Mouse (Mus musculus): Measurements from ENCODE around the gene Fam167b. TPM values are rescaled to one million over a fixed set of nuclear protein-coding genes. Genes with fewer than 3 reads are reported as not detected.
A peak's percentile ranks its signal among the peaks of the same experiment; 100 is the strongest.
"Not testable (repeated sequence)": the region's sequence is repeated elsewhere in the genome, so short reads cannot be mapped to it uniquely, and the experiment has no call there.

The Fam167b gene
- polyA plus RNA-seq, 1 experiment from 2014 or later: 15.0 TPM

GRCm38 (mm10) chr4:129540012-129540411 is 38.3 kb downstream of the Fam167b start:
- TF ChIP-seq CTCF (IDR thresholded peaks at IDR 0.05; ENCODE audit: low read depth) (peak; percentile 71), EP300 (IDR thresholded peaks at IDR 0.05; ENCODE audit: low read depth) (no peak)
- H3K27ac ChIP-seq (ENCODE audit: low read depth): no peak overlapping the region
- WGBS (ENCODE audit: insufficient replicate concordance): 82% methylated on average over 6 of the region's 6 CpGs
- ATAC-seq (no peak), DNase-seq (peak; percentile 67)
- no peak overlapping the region for H3K4me2 ChIP-seq (ENCODE audit: low read depth, low read length)
- peaks cover 17% of the 10 kb centered on the region for H3K4me1 ChIP-seq (ENCODE audit: insufficient read depth)
- H3K9ac ChIP-seq (replicated peaks): no peak overlapping the region; the same call in 1 of the 2 replicates
- peaks cover 11% of the 10 kb centered on the region; the same call in 1 of the 2 replicates for H3K36me3 ChIP-seq (replicated peaks; ENCODE audit: insufficient read depth, low read length)
- no peak overlapping the region for H3K4me3 ChIP-seq (ENCODE audit: low read depth, low read length)
- H3K27me3 ChIP-seq (ENCODE audit: insufficient read depth, low read length): no peaks in the 10 kb centered on the region
- no peaks in the 10 kb centered on the region for H3K9me3 ChIP-seq (ENCODE audit: low read length)

DNA sequence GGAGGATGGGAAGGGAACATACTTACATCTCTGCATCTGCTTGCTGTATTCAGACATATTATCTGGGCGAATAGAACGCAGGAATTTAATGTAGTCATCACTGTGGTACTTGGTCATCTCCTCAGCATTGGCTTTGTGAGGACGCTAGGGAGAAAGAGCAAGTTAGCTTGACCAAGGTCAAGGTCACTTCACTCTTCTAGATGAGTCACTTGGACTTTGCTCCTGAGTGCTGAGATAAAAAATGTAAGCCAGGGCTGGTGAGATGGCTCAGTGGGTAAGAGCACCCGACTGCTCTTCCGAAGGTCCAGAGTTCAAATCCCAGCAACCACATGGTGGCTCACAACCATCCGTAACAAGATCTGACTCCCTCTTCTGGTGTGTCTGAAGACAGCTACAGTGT is 49.4 kb downstream of the Fam167b start:
- not testable (repeated sequence) for H3K9me3 ChIP-seq (ENCODE audit: low read length); ATAC-seq; H3K9ac ChIP-seq (replicated peaks); H3K4me2 ChIP-seq (ENCODE audit: low read depth, low read length); H3K27ac ChIP-seq (ENCODE audit: low read depth); H3K4me1 ChIP-seq (ENCODE audit: insufficient read depth); H3K4me3 ChIP-seq (ENCODE audit: low read depth, low read length); DNase-seq; H3K27me3 ChIP-seq (ENCODE audit: insufficient read depth, low read length)
- 85% methylated on average over 5 of the region's 6 CpGs for WGBS (ENCODE audit: insufficient replicate concordance)
- peaks cover 66% of the 10 kb centered on the region for H3K36me3 ChIP-seq (replicated peaks; ENCODE audit: insufficient read depth, low read length)

Small RNA genes within 50 kb of the gene (microRNA-seq; reads per million reads assigned to microRNA genes)
- gene Mir8119: not detected

Other genes starting within 250 kb of the Fam167b start
- 163 and 167 TPM in 2 replicates for gene Rbbp4, start 243.2 kb downstream of the Fam167b start, polyA plus RNA-seq (2015; fragmentation: Nextera tagmentation; extraction: Ambion mirVana)
- gene Zbtb8os, start 242.9 kb downstream of the Fam167b start, polyA plus RNA-seq (2015; fragmentation: Nextera tagmentation; extraction: Ambion mirVana): 32.2 and 34.2 TPM in 2 replicates
- 1.9 and 2.3 TPM in 2 replicates for gene Zbtb8a, start 200.4 kb downstream of the Fam167b start, polyA plus RNA-seq (2015; fragmentation: Nextera tagmentation; extraction: Ambion mirVana)
- gene Zbtb8b, start 137.7 kb downstream of the Fam167b start, polyA plus RNA-seq (2015; fragmentation: Nextera tagmentation; extraction: Ambion mirVana): 0.40 and 0.55 TPM in 2 replicates
- 37.4 and 40.7 TPM in 2 replicates for gene Bsdc1, start 117.0 kb downstream of the Fam167b start, polyA plus RNA-seq (2015; fragmentation: Nextera tagmentation; extraction: Ambion mirVana)
- gene Tssk3, start 87.5 kb downstream of the Fam167b start, polyA plus RNA-seq (2015; fragmentation: Nextera tagmentation; extraction: Ambion mirVana): 0.11 and 0.14 TPM in 2 replicates
- gene Fam229a, start 87.4 kb downstream of the Fam167b start, polyA plus RNA-seq (2015; fragmentation: Nextera tagmentation; extraction: Ambion mirVana): 0.41 and 0.88 TPM in 2 replicates
- 42.7 and 46.9 TPM in 2 replicates for gene Marcksl1, start 65.0 kb downstream of the Fam167b start, polyA plus RNA-seq (2015; fragmentation: Nextera tagmentation; extraction: Ambion mirVana)
- 54.9 and 59.0 TPM in 2 replicates for gene Hdac1, start 35.8 kb downstream of the Fam167b start, polyA plus RNA-seq (2015; fragmentation: Nextera tagmentation; extraction: Ambion mirVana)
- 3.3 and 3.4 TPM in 2 replicates for gene Lck, start 4.9 kb downstream of the Fam167b start, polyA plus RNA-seq (2015; fragmentation: Nextera tagmentation; extraction: Ambion mirVana)
- gene Eif3i, start 22.1 kb upstream of the Fam167b start, polyA plus RNA-seq (2015; fragmentation: Nextera tagmentation; extraction: Ambion mirVana): 119 and 125 TPM in 2 replicates
- gene Tmem234, start 22.1 kb upstream of the Fam167b start, polyA plus RNA-seq (2015; fragmentation: Nextera tagmentation; extraction: Ambion mirVana): 81.7 and 93.9 TPM in 2 replicates
- 0.54 and 0.71 TPM in 2 replicates for gene Dcdc2b, start 35.7 kb upstream of the Fam167b start, polyA plus RNA-seq (2015; fragmentation: Nextera tagmentation; extraction: Ambion mirVana)
- 5.2 and 8.2 TPM in 2 replicates for gene Iqcc, start 40.5 kb upstream of the Fam167b start, polyA plus RNA-seq (2015; fragmentation: Nextera tagmentation; extraction: Ambion mirVana)
- gene Ccdc28b, start 45.4 kb upstream of the Fam167b start, polyA plus RNA-seq (2015; fragmentation: Nextera tagmentation; extraction: Ambion mirVana): 13.1 and 15.7 TPM in 2 replicates
- gene Txlna, start 62.5 kb upstream of the Fam167b start, polyA plus RNA-seq (2015; fragmentation: Nextera tagmentation; extraction: Ambion mirVana): 12.5 and 14.0 TPM in 2 replicates
- gene Kpna6, start 94.2 kb upstream of the Fam167b start, polyA plus RNA-seq (2015; fragmentation: Nextera tagmentation; extraction: Ambion mirVana): 3.3 and 3.7 TPM in 2 replicates
- 2.2 and 2.3 TPM in 2 replicates for gene Tmem39b, start 118.3 kb upstream of the Fam167b start, polyA plus RNA-seq (2015; fragmentation: Nextera tagmentation; extraction: Ambion mirVana)
- gene Khdrbs1, start 163.8 kb upstream of the Fam167b start, polyA plus RNA-seq (2015; fragmentation: Nextera tagmentation; extraction: Ambion mirVana): 18.7 and 19.6 TPM in 2 replicates
- gene Ptp4a2, start 232.7 kb upstream of the Fam167b start, polyA plus RNA-seq (2015; fragmentation: Nextera tagmentation; extraction: Ambion mirVana): 198 and 205 TPM in 2 replicates

Measured in liver, postnatal 0 days (tissue).